Mouse (Mus musculus): ENCODE data around the gene Shf.
"Not testable (repeated sequence)": the region's sequence is repeated elsewhere in the genome, so short reads cannot be mapped to it uniquely, and the experiment has no call there.

Shf gene

GRCm38 (mm10) chr2:122348531-122349131, 20.3 kb downstream of the Shf start:
- DNase-seq (ENCODE audit: low spot score in 2 of 2): peak; percentile 90 to 92

GRCm38 (mm10) chr2:122347257-122347656, 21.7 kb downstream of the Shf start:
- no peak for DNase-seq (ENCODE audit: low spot score in 2 of 2)

DNA sequence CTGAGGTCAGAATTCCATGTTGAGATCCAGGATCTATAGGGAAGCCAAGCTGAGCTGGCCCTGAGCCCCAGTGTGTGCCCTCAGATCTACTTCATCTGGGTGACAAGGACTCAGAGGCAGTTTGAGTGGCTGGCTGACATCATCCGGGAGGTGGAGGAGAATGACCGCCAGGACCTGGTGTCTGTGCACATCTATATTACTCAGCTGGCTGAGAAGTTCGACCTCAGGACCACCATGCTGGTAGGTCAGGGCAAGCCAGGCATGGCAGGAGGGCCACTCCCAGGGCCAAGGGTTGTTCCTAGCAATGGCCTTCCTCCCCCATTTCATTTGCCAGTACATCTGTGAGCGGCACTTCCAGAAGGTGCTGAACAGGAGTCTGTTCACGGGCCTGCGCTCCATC, 22.8 kb downstream of the Shf start:
- DNase-seq (ENCODE audit: low spot score in 2 of 2): not testable (repeated sequence)

- DNase-seq (ENCODE audit: low spot score in 2 of 2): peak in 1 of 2 experiments; percentile 26
Observed at GRCm38 (mm10) chr2:122345106-122345893, 23.7 kb downstream of the Shf start.

GRCm38 (mm10) chr2:122337291-122337690, 31.7 kb downstream of the Shf start:
- DNase-seq (ENCODE audit: low spot score in 2 of 2): no peak

DNA sequence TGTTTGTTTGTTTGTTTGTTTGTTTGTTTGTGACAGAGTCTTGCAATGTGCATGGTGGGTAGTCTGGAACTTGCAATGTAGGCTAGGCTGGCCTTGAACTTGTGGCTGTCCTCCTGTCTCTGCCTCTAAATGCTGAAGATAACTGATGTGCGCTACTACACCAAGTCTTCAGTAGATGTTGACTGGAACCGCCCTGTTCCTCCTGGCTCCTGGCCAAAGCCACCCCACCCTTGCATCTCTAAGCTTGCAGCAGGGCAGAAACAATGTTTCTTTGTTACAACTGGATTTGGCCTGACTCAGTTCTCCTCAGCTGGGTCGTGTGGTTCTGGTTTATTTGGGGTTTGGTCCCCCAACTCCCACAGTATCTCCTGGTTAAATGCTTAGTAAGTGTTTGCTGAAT, 34.8 kb downstream of the Shf start:
- DNase-seq (ENCODE audit: low spot score in 2 of 2): no peak

- no peak for DNase-seq (ENCODE audit: low spot score in 2 of 2)
Observed at GRCm38 (mm10) chr2:122332222-122332621, 36.7 kb downstream of the Shf start.

DNA sequence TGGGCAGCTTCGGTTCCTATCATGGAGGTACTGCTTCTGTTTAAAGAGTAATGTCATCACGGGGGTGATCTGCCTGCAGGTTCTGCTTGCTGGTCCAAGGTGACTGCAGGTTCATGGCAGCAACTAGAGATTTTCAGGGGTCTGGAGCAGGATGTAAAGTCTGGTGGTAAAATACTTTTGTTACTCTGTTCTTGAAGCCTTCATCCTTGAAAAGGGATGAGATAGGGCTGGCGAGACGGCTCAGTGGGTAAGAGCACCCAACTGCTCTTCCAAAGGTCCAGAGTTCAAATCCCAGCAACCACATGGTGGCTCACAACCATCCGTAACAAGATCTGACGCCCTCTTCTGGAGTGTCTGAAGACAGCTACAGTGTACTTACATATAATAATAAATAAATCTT, 38.6 kb downstream of the Shf start:
- not testable (repeated sequence) for DNase-seq (ENCODE audit: low spot score in 2 of 2)

DNA sequence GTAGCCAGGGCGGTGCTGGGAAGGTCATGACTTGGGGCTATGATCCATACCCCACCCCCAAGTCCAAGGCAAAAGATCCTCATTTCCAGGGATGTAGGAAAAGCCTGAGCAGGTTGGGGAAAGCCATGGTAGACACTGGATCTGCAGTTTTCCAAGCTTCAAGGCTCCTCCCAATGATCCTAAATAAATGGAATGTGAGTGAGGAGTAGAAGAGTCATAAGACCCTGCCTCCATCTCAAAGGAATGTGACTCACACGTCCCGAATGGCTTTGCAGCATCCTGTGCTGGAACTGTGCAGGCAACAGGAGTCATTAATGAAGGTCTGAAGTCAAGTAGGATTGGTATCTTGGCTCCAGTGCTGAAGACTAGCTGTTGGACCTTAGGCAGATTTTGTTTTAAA, 41.0 kb downstream of the Shf start:
- DNase-seq (ENCODE audit: low spot score in 2 of 2): no peak

DNA sequence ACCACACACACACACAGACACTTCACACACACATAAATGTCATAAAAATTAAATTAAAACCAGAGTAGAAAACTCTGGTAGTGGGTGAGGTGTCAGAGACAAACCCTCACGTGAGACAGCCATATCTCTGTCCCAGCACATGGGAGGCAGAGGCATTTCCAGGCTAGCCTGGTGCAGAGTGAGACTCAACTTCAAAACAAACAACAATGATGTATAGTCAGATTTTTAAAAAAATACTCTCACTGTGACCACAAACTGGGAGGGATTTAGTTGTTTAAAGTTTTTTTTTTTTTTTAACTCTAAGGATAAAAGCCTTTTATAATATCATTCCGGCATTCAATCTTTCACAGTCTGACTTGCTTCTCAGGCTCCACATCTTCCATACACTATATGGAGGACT, 43.6 kb downstream of the Shf start:
- DNase-seq (ENCODE audit: low spot score in 2 of 2): no peak

- DNase-seq (ENCODE audit: low spot score in 2 of 2): no peak
Observed at GRCm38 (mm10) chr2:122324586-122324985, 44.4 kb downstream of the Shf start.

DNA sequence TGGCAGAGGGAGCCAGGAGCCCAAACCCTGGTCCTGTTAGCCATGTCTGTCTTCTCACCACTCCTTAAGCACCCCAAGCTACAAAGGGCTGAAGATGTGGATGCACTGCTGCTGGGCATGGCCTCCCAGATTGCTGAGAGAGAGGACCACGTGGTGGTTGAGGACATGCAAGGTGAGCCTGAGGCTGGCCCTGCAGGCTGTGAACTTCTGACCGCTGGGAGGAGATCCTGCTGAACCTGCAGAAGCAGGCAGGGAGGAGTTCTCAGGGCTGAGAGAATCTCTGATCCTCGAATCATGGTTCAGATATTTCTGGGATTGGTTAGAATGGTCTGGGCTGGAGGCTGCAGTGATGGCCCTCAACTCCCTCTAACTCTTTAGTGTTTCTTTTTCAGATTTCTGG, 45.0 kb downstream of the Shf start:
- DNase-seq (ENCODE audit: low spot score in 2 of 2): no peak

- no peak for DNase-seq (ENCODE audit: low spot score in 2 of 2)
Observed at GRCm38 (mm10) chr2:122317384-122317783, 51.6 kb downstream of the Shf start.

GRCm38 (mm10) chr2:122315372-122315771, 53.6 kb downstream of the Shf start, which contains the start of gene Duox1:
Gene Duox1 (plus strand): TSS chr2:122315672.
- no peak for DNase-seq (ENCODE audit: low spot score in 2 of 2)

DNA sequence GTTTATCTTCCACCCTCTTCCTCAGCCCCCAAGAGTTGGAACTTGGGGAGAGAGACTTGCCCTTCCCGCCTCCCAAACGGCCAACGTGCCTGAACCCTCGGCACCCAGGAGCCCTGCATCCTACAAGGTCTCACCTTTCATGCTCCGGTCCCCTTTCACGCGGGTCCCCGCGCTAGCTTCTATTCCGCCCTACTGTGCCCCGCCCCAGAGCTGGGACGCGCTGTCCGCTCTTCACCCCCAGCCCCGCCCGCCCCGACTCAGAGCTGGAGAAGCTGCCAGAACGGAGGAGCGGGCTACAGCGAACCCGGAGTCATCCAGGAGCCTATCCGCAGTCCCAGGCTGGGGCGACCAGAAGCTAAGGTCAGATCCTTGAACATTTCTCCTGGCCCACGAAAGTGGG, 55.4 kb downstream of the Shf start, which contains the start of gene Duoxa1:
TSS of gene Duoxa1 (minus strand) at position 195 of the 400 bp plus-strand sequence.
- DNase-seq (ENCODE audit: low spot score in 2 of 2): no peak

DNA sequence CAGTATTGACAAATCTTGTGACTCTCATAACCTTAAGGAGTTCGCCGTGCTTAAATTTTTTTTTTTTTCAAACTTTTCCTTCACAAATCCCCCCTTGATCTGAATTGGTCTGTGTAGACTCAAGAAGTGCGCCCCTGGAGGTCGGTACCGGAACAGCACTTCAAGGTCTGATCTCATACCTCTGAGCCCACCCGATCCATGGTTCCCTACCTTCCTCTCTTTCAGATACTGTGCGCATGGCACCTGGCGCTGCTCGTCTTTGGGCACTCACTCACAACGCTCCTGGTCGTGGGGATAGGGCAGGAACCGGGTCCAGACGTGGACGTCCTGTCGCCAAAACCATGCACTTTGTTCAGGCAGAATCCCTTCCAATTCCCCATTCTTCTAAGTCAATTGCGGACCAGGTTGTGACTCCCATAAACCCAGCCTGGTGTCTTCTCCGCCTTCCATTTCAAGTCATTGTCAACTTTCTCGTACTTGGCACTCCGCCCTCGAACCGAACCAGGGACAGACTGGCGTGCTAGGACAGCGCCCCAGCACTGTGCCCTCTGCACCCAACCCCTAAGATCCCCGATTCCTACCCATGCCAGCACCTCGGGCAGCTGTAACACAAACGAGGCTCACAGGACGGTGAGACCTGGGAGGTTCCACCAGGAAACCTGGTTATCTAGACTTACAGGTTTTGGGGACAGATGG, 56.1 kb downstream of the Shf start:
- peak; percentile 53 to 73 for DNase-seq (ENCODE audit: low spot score in 2 of 2)

DNA sequence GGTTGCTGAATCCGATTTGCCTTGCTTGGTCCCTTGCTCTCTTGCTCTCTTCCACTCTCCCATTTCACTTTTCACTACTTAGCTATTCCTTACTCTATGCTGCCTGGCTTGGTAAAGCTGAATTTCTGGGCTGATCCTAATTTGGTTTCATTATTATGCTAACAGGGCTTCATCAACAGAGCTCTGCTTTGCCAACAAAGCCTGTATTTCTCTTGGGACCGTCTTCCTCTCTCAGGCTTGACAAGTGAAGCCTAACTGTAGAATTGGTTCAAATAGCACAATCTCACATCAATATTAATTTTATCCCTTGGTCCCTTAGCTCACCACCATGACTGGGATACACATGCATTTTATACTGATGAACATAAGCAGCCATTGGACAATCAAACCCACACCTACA, 57.4 kb downstream of the Shf start:
- no peak for DNase-seq (ENCODE audit: low spot score in 2 of 2)

DNA sequence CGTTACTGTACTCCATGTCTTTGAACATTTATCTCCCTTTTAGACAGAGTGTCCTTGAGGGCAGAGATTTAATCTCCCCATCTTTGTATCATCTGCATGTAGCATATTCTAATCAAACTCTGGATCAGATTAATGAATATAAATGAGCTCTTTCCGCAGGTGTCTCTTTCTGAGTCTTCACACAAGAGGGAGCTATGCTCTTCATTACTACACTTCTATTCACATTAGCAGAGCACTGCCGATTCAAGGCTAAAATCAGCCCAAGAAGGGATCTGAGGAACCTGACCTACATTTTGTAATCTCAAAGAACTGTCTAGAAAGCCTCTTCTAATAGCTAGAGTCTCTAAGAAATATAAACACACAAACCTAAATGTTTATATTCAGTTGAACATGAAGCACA, 59.3 kb downstream of the Shf start:
- no peak for DNase-seq (ENCODE audit: low spot score in 2 of 2)

GRCm38 (mm10) chr2:122306184-122306583, 62.8 kb downstream of the Shf start:
- DNase-seq (ENCODE audit: low spot score in 2 of 2): peak; percentile 60 to 70

DNA sequence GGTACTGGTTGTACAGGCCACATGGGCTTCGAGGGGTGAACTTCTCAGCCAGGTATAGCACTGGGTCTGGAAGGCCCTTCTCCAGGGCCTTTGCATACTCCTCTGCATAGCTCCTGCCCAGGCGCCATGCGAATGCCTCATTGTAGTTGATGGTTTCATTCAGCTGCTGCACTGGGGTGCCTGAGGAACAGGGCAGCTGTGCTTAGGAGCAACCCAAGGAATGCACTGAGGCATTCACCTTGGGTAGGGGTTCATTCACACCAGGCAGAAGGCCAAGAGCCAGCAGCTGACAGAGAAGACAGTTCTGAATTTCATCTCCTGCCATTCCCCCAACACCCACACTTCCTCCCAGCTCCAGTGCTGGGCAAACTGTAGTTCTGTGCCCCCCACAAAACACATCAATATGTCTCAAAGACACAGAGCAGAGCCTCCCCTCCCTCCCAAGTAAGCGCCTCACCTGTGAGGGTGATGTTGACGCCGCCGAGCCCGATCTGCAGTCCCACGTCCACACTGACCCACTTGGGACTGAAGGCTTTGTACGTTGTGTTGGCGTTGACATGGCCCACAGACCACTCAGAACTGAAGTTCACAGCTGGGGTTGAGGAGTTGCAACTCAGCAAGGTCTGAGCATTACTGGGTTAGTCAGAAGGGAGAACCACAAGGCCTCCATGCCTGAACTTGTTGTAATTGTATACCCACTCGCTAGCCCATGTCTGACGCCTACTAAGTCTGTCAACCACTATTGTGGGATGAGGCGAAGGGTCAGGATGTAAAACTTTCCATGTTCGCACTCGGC, 63.7 kb downstream of the Shf start:
- no peak for DNase-seq (ENCODE audit: low spot score in 2 of 2)

- no peak for DNase-seq (ENCODE audit: low spot score in 2 of 2)
Observed at GRCm38 (mm10) chr2:122304544-122304943, 64.4 kb downstream of the Shf start.

Data from right cerebral cortex, postnatal 10 days (tissue).